Mouse (Mus musculus) cortical plate, adult 2 months (tissue): Measurements from ENCODE around the gene Mpv17l2. TPM values are rescaled to one million over a fixed set of nuclear protein-coding genes. Genes with fewer than 3 reads are reported as not detected.

Experiments used
- H3K27ac ChIP-seq: fragments of 200-500 bp; 2 replicates; pipeline ENCODE4 v1.5.1; 2012; ENCODE audit warnings: low read length, control low read depth, inconsistent platforms; ENCODE audit not compliant: insufficient read depth
- H3K4me1 ChIP-seq: fragments of 200-500 bp; 2 replicates; pipeline ENCODE4 v1.6.1; 2011; ENCODE audit warnings: low read length; ENCODE audit not compliant: control insufficient read depth, insufficient read depth
- H3K4me3 ChIP-seq: fragments of 200-500 bp; 2 replicates; pipeline ENCODE4 v1.5.1; 2011; ENCODE audit warnings: mild to moderate bottlenecking, low read length, control low read depth; ENCODE audit not compliant: insufficient read depth
- CTCF ChIP-seq: fragments of 200-500 bp; IDR thresholded peaks from 2 replicates; pipeline ENCODE4 v1.5.1; 2011; ENCODE audit warnings: mild to moderate bottlenecking, control low read depth, low read length; ENCODE audit not compliant: insufficient read depth; ENCODE audit errors: extremely low read depth
- POLR2A ChIP-seq: fragments of 200-500 bp; IDR thresholded peaks from 2 replicates; pipeline ENCODE4 v1.6.1; 2011; ENCODE audit warnings: mild to moderate bottlenecking, low read length, control low read depth; ENCODE audit not compliant: insufficient read depth; ENCODE audit errors: extremely low read depth
- polyA plus RNA-seq: library from polyadenylated mRNA; depleted of rRNA; stranded (reverse); fragments of >200 nt; gene quantifications from 2 replicates; pipeline ENCODE4 v1.2.3, GENCODE M21; 2012

Mpv17l2 gene
- polyA plus RNA-seq, 1 experiment, result 59.2 TPM

GRCm38 (mm10) chr8:70791294-70791701, 30.6 kb upstream of the Mpv17l2 start:
- TF ChIP-seq CTCF (no peak), POLR2A (0 out of 2 replicates have a peak, but pooled peaks have one; percentile 16)
- Histone ChIP-seq H3K4me1 (peaks cover 5% of the 10 kb centered on the region; the same call in 1 of the 2 replicates), H3K4me3 (peak overlapping the region; percentile 39), H3K27ac (peak overlapping the region; percentile 31)

GRCm38 (mm10) chr8:70790846-70791245, 30.1 kb upstream of the Mpv17l2 start:
- H3K4me1 ChIP-seq, result peaks cover 5% of the 10 kb centered on the region; the same call in 1 of the 2 replicates
- peak overlapping the region; percentile 31 for H3K27ac ChIP-seq
- peak overlapping the region; percentile 39 for H3K4me3 ChIP-seq
- TF ChIP-seq POLR2A, result no peak

GRCm38 (mm10) chr8:70789046-70789445, 28.3 kb upstream of the Mpv17l2 start:
- no peak for TF ChIP-seq POLR2A
- TF ChIP-seq CTCF, result no peak
- peaks cover 2% of the 10 kb centered on the region; the same call in 1 of the 2 replicates for H3K4me1 ChIP-seq
- no peak overlapping the region for H3K4me3 ChIP-seq
- no peak overlapping the region for H3K27ac ChIP-seq

- Histone ChIP-seq H3K4me3 (no peak overlapping the region), H3K27ac (no peak overlapping the region), H3K4me1 (peaks cover 2% of the 10 kb centered on the region; the same call in 1 of the 2 replicates)
- no peak for TF ChIP-seq CTCF
- TF ChIP-seq POLR2A, result no peak
Measured at GRCm38 (mm10) chr8:70787941-70788667, 27.4 kb upstream of the Mpv17l2 start.

GRCm38 (mm10) chr8:70787051-70787445, 26.3 kb upstream of the Mpv17l2 start:
- no peaks in the 10 kb centered on the region for H3K4me1 ChIP-seq
- H3K27ac ChIP-seq, result no peak overlapping the region
- TF ChIP-seq POLR2A (no peak), CTCF (no peak)

GRCm38 (mm10) chr8:70786291-70787050, 25.7 kb upstream of the Mpv17l2 start:
- no peak overlapping the region for H3K4me3 ChIP-seq
- TF ChIP-seq POLR2A, result no peak
- TF ChIP-seq CTCF, result no peak
- no peaks in the 10 kb centered on the region for H3K4me1 ChIP-seq
- no peak overlapping the region for H3K27ac ChIP-seq

More at GRCm38 (mm10) chr8:70787051-70787445, 26.3 kb upstream of the Mpv17l2 start:
- no peak overlapping the region for H3K4me3 ChIP-seq

GRCm38 (mm10) chr8:70780093-70780492, 19.3 kb upstream of the Mpv17l2 start:
- Histone ChIP-seq H3K27ac (no peak overlapping the region), H3K4me1 (peaks cover 6% of the 10 kb centered on the region; the same call in 1 of the 2 replicates), H3K4me3 (no peak overlapping the region)
- no peak for TF ChIP-seq CTCF

GRCm38 (mm10) chr8:70776496-70777444, 16.0 kb upstream of the Mpv17l2 start, which contains the start of gene Pik3r2:
TSS of gene Pik3r2 (minus strand) at chr8:70776713.
- TF ChIP-seq POLR2A (peak; percentile 76), CTCF (no peak)
- Histone ChIP-seq H3K4me3 (peak within 1 kb of the TSS; percentile 41), H3K4me1 (peaks cover 8% of the 10 kb centered on the region; the same call in 1 of the 2 replicates), H3K27ac (peak within 1 kb of the TSS; percentile 94)

- peaks cover 8% of the 10 kb centered on the region; the same call in 1 of the 2 replicates for H3K4me1 ChIP-seq
- peak overlapping the region; percentile 41 for H3K4me3 ChIP-seq
- H3K27ac ChIP-seq, result peak overlapping the region; percentile 94
- TF ChIP-seq CTCF, result no peak
- no peak for TF ChIP-seq POLR2A
Measured at GRCm38 (mm10) chr8:70775851-70776495, 15.2 kb upstream of the Mpv17l2 start.
